Mouse (Mus musculus) forebrain, postnatal 0 days (tissue): ENCODE data around the gene Bbx. TPM values are rescaled to one million over a fixed set of nuclear protein-coding genes. Genes with fewer than 3 reads are reported as not detected.

Experiments used
- ATAC-seq: fragments of 200-750 bp; cut with Nextera tagmentation; 2 replicates; pipeline ENCODE4 v1.8.0; 2017; ENCODE audit warnings: mild to moderate bottlenecking, moderate library complexity
- DNase-seq: peaks from one replicate; pipeline ENCODE4 v3.0.0-alpha.2; 2015
- H3K27ac ChIP-seq: fragments of 300-500 bp; sonication (generic); 2 replicates; pipeline ENCODE4 v1.5.1; 2014; ENCODE audit warnings: low read depth, mild to moderate bottlenecking, antibody characterized with exemption, low read length, moderate library complexity, mixed read lengths
- H3K27me3 ChIP-seq: fragments of 300-500 bp; sonication (generic); 2 replicates; pipeline ENCODE4 v1.6.1; 2014; ENCODE audit warnings: mild to moderate bottlenecking, low read length, mixed read lengths; ENCODE audit not compliant: insufficient read depth
- H3K36me3 ChIP-seq: fragments of 300-500 bp; sonication (generic); 2 replicates; pipeline ENCODE4 v1.6.1; 2014; ENCODE audit warnings: mild to moderate bottlenecking, moderate library complexity; ENCODE audit not compliant: insufficient read depth
- H3K4me1 ChIP-seq: fragments of 300-500 bp; sonication (generic); 2 replicates; pipeline ENCODE4 v1.6.1; 2014; ENCODE audit warnings: antibody characterized with exemption; ENCODE audit not compliant: insufficient read depth
- H3K4me2 ChIP-seq: fragments of 300-500 bp; sonication (generic); 2 replicates; pipeline ENCODE4 v1.6.1; 2014; ENCODE audit warnings: low read depth, mild to moderate bottlenecking, moderate library complexity
- H3K4me3 ChIP-seq: fragments of 300-500 bp; sonication (generic); 2 replicates; pipeline ENCODE4 v1.5.1; 2014; ENCODE audit warnings: low read depth, low read length, mixed read lengths
- H3K9ac ChIP-seq: fragments of 300-500 bp; sonication (generic); 2 replicates; pipeline ENCODE4 v1.6.1; 2014; ENCODE audit warnings: mild to moderate bottlenecking
- H3K9me3 ChIP-seq: fragments of 300-500 bp; sonication (generic); 2 replicates; pipeline ENCODE4 v1.6.1; 2016; ENCODE audit warnings: low read length
- CTCF ChIP-seq: sonication (generic); IDR thresholded peaks from 2 replicates; pipeline ENCODE4 v1.5.1; 2016; ENCODE audit warnings: antibody characterized with exemption, control low read depth, low read depth
- WGBS: fragments of 180-500 bp; shearing (Covaris S2); extraction: QIAGEN DNeasy Blood & Tissue Kit; methylation state at CpG from one replicate; pipeline ENCODE4 v1.1.7; 2014; 5-methylcytosine and 5-hydroxymethylcytosine counted together
- polyA plus RNA-seq: library from polyadenylated mRNA; unstranded; fragments of >200 nt; fragmentation: Nextera tagmentation; extraction: Ambion mirVana; gene quantifications from 2 replicates; pipeline ENCODE4 v1.2.1, GENCODE M21; 2015
- total RNA-seq: library from RNA; depleted of rRNA; stranded (reverse); fragments of >200 nt; gene quantifications from 2 replicates; pipeline ENCODE4 v1.2.3, GENCODE M21; 2014; rRNA removed

Gene Bbx
- total RNA-seq, result 8.3 and 11.9 TPM in 2 replicates
- polyA plus RNA-seq, result 3.9 and 13.2 TPM in 2 replicates

DNA sequence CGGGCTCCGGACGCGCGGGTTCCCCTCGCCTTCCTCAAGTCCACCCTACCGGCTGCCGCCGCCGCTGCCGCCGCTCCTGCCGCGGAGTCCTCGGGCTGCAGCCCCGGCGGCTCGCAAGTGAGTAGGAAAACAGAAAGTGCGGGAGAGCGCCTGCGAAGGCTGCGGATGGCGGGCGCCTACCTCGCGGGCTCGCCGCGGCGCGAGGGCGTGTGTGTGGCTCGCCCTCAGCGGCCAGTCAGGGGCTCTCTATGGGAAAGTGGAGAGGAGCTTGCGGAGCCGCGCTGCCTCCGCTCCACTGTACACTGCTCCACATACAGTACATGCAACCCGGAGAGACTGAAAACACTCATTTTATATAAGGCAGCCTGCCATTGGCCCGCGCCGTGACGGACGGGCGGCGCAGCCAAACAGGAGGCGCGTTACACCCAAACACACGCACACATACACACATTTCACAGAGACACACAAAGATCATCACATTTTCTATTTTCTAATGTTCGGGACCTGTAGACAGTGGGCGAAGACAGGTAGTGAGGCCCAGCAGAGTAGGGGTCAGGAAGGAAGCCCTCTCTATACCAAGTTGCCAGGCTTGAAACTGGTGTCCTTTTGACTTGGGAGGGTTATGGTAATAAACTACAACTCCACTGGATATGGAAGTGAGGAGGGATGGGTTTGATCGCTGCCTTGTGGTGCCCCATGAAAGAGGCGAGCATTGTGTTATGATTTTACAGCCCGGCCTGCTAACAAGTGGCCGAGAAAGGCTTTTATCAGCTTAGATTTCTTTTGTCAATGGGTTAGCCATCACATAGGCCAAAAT is at the start of gene Bbx:
Gene Bbx, minus strand, starts transcription at position 329 of the 817 bp plus-strand sequence.
- Histone ChIP-seq H3K36me3 (no peaks in the 10 kb centered on the region), H3K4me1 (0 out of 2 replicates have a peak, but pooled peaks cover 4% of the 10 kb centered on the region), H3K4me3 (peak within 1 kb of the TSS; percentile 59), H3K27me3 (no peaks in the 10 kb centered on the region), H3K4me2 (peak within 1 kb of the TSS; percentile 99), H3K9ac (peak within 1 kb of the TSS; percentile 62), H3K27ac (peak within 1 kb of the TSS; percentile 83), H3K9me3 (no peaks in the 10 kb centered on the region)
- DNase-seq, result peak; percentile 97
- TF ChIP-seq CTCF, result no peak
- WGBS, result under 1% methylated on average over 55 of the region's 55 CpGs
- peak; percentile 98 for ATAC-seq

DNA sequence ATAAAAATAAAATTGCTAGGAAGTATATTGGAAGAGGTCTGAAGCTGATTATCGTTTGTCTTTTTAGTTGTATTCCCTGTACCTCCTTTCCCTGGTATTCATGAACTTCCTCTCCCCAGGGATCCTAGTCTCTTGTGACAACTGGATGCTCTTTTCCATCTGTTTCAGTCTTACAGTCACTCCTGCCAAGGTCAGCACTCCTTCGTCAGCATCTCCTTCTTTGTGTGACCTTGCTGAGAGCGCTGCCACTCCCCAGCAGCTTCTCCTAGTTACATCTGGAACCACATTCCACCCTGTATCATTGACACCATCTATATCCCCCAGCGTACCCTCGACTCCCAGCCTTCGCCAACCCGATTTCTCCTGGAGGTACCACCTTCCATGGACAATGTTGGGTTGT is 49.7 kb upstream of the Bbx start:
- Histone ChIP-seq H3K27me3 (no peaks in the 10 kb centered on the region), H3K4me3 (no peak overlapping the region), H3K4me2 (no peak overlapping the region), H3K9me3 (no peaks in the 10 kb centered on the region), H3K27ac (no peak overlapping the region), H3K9ac (no peak overlapping the region), H3K36me3 (no peaks in the 10 kb centered on the region), H3K4me1 (no peaks in the 10 kb centered on the region)
- ATAC-seq (no peak), DNase-seq (no peak)
- TF ChIP-seq CTCF, result no peak
- WGBS, result 79% methylated on average over 7 of the region's 7 CpGs

DNA sequence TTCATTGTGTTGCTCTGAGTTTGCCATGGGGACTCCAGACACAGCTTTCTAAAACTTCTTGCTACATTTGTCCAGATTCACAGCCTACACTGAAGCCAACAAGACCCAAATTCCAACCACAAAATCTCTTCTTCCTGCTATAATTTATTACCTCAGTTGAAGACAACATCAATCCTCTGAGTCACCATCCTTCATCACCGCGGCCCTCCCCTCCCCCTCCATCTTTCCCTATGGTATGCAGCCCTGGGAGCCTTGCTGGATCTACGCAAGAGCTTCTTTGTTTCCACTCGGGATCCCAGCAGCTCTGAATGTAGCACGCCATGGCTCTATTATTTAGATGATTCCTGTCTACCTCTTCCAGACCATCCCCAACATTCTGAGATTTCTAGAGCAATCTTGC is 49.2 kb upstream of the Bbx start:
- H3K9ac ChIP-seq, result no peak overlapping the region
- H3K4me3 ChIP-seq, result no peak overlapping the region
- no peaks in the 10 kb centered on the region for H3K4me1 ChIP-seq
- H3K4me2 ChIP-seq, result no peak overlapping the region
- H3K36me3 ChIP-seq, result no peaks in the 10 kb centered on the region
- no peak for TF ChIP-seq CTCF
- WGBS, result 57% methylated on average over 5 of the region's 5 CpGs
- no peaks in the 10 kb centered on the region for H3K27me3 ChIP-seq
- no peaks in the 10 kb centered on the region for H3K9me3 ChIP-seq
- DNase-seq, result no peak
- no peak overlapping the region for H3K27ac ChIP-seq
- no peak for ATAC-seq

GRCm38 (mm10) chr16:50478695-50479094 is 46.5 kb upstream of the Bbx start:
- Histone ChIP-seq H3K4me2 (no peak overlapping the region), H3K36me3 (no peaks in the 10 kb centered on the region), H3K9me3 (no peaks in the 10 kb centered on the region), H3K4me3 (no peak overlapping the region), H3K9ac (no peak overlapping the region), H3K27ac (no peak overlapping the region), H3K27me3 (no peaks in the 10 kb centered on the region), H3K4me1 (no peaks in the 10 kb centered on the region)
- ATAC-seq, result no peak
- no peak for DNase-seq
- TF ChIP-seq CTCF, result no peak
- 95% methylated on average over 1 of the region's 1 CpGs for WGBS

DNA sequence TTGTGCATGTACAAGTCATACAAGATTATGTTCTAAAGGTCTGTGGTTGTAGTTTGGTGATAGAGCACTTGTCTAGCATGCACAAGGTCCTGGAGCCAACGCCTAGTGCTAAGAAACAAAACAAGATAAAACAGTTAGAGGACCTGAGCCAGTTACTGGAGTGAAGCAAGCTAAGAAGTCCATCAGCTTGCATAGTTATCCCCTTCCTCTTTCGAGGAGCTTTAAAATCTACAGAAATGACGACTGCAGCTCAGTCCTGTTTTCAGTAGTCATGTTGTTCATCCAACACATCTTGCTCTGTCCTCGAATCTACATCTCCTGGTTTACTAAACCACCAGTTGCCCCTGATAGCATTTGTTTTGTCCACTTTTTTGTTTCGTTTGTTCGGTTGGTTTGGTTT is 45.4 kb upstream of the Bbx start:
- Histone ChIP-seq H3K36me3 (no peaks in the 10 kb centered on the region), H3K27ac (no peak overlapping the region), H3K9me3 (no peaks in the 10 kb centered on the region), H3K27me3 (no peaks in the 10 kb centered on the region), H3K4me3 (no peak overlapping the region), H3K4me1 (no peaks in the 10 kb centered on the region), H3K4me2 (no peak overlapping the region), H3K9ac (no peak overlapping the region)
- WGBS, result 88% methylated on average over 6 of the region's 6 CpGs
- no peak for TF ChIP-seq CTCF
- no peak for ATAC-seq
- DNase-seq, result no peak

- no peak for TF ChIP-seq CTCF
- no peak for DNase-seq
These were observed 30.2 kb upstream of the Bbx start for GRCm38 (mm10) chr16:50462226-50462870.

DNA sequence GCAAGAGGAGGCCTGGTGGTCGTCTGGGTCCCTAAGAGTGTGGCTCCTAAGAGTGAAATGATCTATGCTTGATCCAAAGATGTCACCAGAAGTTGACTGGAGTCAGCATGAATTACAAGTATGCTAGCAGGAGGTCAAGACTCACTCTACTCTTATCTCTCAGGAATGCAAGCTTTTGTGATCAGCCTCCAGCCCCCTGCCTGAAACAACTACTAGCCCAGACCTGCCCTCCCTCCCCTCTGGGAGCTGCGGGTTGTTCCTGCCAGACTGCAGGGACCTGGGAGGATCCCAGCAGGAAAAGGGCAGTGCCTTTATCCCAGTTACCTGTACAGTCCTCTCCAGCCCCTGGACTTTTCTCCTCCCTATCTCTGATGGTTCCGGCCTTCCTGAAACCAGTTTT is 27.0 kb upstream of the Bbx start:
- WGBS, result 54% methylated on average over 3 of the region's 3 CpGs
- no peaks in the 10 kb centered on the region for H3K36me3 ChIP-seq
- no peaks in the 10 kb centered on the region for H3K4me1 ChIP-seq
- no peak overlapping the region for H3K27ac ChIP-seq
- H3K9ac ChIP-seq, result no peak overlapping the region
- H3K4me2 ChIP-seq, result no peak overlapping the region
- no peaks in the 10 kb centered on the region for H3K9me3 ChIP-seq
- TF ChIP-seq CTCF, result no peak
- H3K4me3 ChIP-seq, result no peak overlapping the region
- no peaks in the 10 kb centered on the region for H3K27me3 ChIP-seq
- no peak for ATAC-seq
- no peak for DNase-seq

More at GRCm38 (mm10) chr16:50462226-50462870, 30.2 kb upstream of the Bbx start:
- H3K27ac ChIP-seq, result no peak overlapping the region
- H3K4me3 ChIP-seq, result no peak overlapping the region
- 32% methylated on average over 10 of the region's 10 CpGs for WGBS
- H3K9ac ChIP-seq, result no peak overlapping the region
- H3K4me2 ChIP-seq, result no peak overlapping the region
- no peak for ATAC-seq
- no peaks in the 10 kb centered on the region for H3K36me3 ChIP-seq
- no peaks in the 10 kb centered on the region for H3K4me1 ChIP-seq
- no peaks in the 10 kb centered on the region for H3K27me3 ChIP-seq
- no peaks in the 10 kb centered on the region for H3K9me3 ChIP-seq
